Mouse (Mus musculus) ES-Bruce4 (cell line): ENCODE results near the gene Eif4e1b. TPM values are rescaled to one million over a fixed set of nuclear protein-coding genes. Genes with fewer than 3 reads are reported as not detected.
"Not testable (repeated sequence)": the region's sequence is repeated elsewhere in the genome, so short reads cannot be mapped to it uniquely, and the experiment has no call there.

Experiments
- H3K27ac ChIP-seq: 2 replicates; pipeline ENCODE4 v1.5.1; 2012; ENCODE audit warnings: low read length, inconsistent platforms; ENCODE audit not compliant: insufficient read depth
- H3K27me3 ChIP-seq: 2 replicates; pipeline ENCODE4 v1.6.1; 2012; ENCODE audit warnings: mild to moderate bottlenecking, low read length, inconsistent platforms; ENCODE audit not compliant: control insufficient read depth, poor library complexity, insufficient read depth, severe bottlenecking
- H3K36me3 ChIP-seq: 2 replicates; pipeline ENCODE4 v1.6.1; 2012; ENCODE audit warnings: inconsistent platforms, mild to moderate bottlenecking, low read length, moderate library complexity; ENCODE audit not compliant: control insufficient read depth, poor library complexity, insufficient read depth, severe bottlenecking
- H3K4me1 ChIP-seq: one replicate; pipeline ENCODE4 v1.8.1; 2011; ENCODE audit warnings: low read length; ENCODE audit not compliant: control insufficient read depth, insufficient read depth
- H3K4me3 ChIP-seq: 2 replicates; pipeline ENCODE4 v1.5.1; 2011; ENCODE audit warnings: low read depth, mild to moderate bottlenecking, low read length
- H3K9ac ChIP-seq: 2 replicates; pipeline ENCODE4 v1.6.1; 2012; ENCODE audit warnings: low read depth, mild to moderate bottlenecking, inconsistent platforms; ENCODE audit not compliant: poor library complexity, severe bottlenecking
- H3K9me3 ChIP-seq: replicated peaks from 2 replicates; pipeline ENCODE4 v1.6.1; 2012; ENCODE audit warnings: mild to moderate bottlenecking, low read length, inconsistent platforms; ENCODE audit not compliant: control insufficient read depth, poor library complexity, insufficient read depth, severe bottlenecking
- CTCF ChIP-seq: IDR thresholded peaks from one replicate; pipeline ENCODE4 v1.8.1; 2011; ENCODE audit warnings: low read depth, low read length
- EP300 ChIP-seq: IDR thresholded peaks from 2 replicates; pipeline ENCODE4 v1.6.1; 2011; ENCODE audit warnings: low read depth, low read length; ENCODE audit not compliant: insufficient read depth
- POLR2A ChIP-seq: IDR thresholded peaks from one replicate; pipeline ENCODE4 v1.8.1; 2011; ENCODE audit warnings: low read length; ENCODE audit not compliant: insufficient read depth
- polyA plus RNA-seq: library from polyadenylated mRNA; stranded (reverse); fragments of >200 nt; gene quantifications from 2 replicates; pipeline ENCODE4 v1.2.4, GENCODE M21; 2011; ENCODE audit warnings: low read depth; ENCODE audit not compliant: missing spikeins, insufficient read depth, insufficient read length

Gene Eif4e1b
- polyA plus RNA-seq, 1 experiment = not detected

DNA sequence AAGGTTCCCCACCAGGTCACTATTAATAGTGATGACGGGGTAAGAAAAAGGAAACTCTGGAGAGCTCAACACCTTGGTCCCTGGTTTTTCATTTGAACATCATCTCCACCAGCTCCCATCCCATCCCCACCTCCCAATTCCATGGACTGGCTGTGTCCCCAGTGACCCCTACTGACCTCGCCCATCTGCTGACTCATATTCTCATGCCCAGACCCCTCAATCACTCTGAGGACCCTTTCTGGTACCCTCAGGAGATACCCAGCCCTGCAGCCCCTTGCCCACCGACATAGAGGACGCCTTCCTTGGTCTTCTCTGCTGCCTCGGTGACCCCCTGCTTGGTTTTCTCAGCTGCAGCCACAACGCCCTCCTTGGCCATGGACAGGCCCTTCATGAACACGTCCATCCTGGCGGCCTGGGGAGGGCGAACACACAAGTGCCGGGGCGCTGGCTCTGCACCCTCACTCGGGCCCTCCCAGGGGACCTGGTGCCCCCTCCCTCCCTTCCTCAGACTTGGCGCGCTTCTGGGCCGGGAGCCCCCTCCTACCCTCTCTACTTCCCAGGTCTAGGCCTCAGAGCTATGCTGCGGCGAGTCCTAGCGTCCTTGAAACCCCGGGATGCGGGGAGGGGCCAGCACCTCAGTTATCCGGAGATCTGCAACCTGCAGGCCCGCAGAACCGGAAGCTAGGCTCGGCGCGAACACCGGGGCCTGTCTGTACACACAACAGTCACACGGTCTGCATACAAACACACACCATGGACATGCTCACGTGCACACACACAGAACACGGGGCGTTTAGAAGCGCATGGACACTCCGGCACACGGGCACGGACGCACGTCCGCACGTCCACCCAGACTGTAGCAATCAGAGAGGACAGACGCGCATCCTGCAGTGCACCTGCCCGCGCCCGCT lies 18.3 kb upstream of the Eif4e1b start:
- Histone ChIP-seq H3K27me3 (no peaks in the 10 kb centered on the region; the same call in 1 of the 2 replicates), H3K4me3 (peak overlapping the region; percentile 69), H3K9me3 (peaks cover 14% of the 10 kb centered on the region), H3K9ac (peak overlapping the region; percentile 11; the same call in 1 of the 2 replicates), H3K36me3 (no peaks in the 10 kb centered on the region), H3K27ac (no peak overlapping the region), H3K4me1 (no peaks in the 10 kb centered on the region)
- TF ChIP-seq EP300 (no peak), CTCF (no peak), POLR2A (no peak)

DNA sequence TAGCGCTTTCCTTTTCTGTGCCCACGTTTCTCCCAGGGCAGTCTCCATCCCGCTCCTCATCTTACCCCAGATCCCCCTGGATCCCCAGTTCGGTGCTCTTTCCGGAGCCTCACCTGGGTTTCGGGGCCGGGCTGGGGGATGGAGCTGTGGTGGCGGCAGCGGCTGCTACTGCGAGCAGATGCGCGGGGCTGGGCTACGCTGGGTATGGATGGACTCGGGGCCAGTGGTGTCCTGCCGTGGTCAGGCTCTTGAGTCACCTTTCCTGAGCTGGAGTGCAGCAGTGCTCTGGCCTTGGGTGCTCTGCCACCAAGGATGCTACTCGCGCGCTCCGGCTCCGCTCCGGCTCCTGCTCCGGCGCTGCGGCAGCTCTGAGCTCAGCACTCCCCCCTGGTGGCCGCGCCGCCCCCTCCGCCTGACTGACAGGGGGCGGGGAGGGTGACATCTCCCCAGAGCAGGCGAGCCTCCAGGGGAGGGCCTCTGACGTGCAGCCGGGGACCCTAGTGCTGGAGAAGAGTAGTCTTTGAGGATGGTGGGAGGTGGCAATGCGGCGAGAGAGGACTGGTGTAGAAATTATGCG lies 17.5 kb upstream of the Eif4e1b start, which contains the start of gene Sncb:
TSS of gene Sncb (minus strand) at position 404 of the 577 bp plus-strand sequence.
- H3K9me3 ChIP-seq = peaks cover 19% of the 10 kb centered on the region
- no peaks in the 10 kb centered on the region; the same call in 1 of the 2 replicates for H3K27me3 ChIP-seq
- H3K36me3 ChIP-seq = no peaks in the 10 kb centered on the region
- H3K9ac ChIP-seq = peak within 1 kb of the TSS; percentile 11; the same call in 1 of the 2 replicates
- no peaks in the 10 kb centered on the region for H3K4me1 ChIP-seq
- TF ChIP-seq EP300 (no peak), CTCF (peak; percentile 58)
- no peak within 1 kb of the TSS for H3K27ac ChIP-seq
- H3K4me3 ChIP-seq = peak within 1 kb of the TSS; percentile 69

DNA sequence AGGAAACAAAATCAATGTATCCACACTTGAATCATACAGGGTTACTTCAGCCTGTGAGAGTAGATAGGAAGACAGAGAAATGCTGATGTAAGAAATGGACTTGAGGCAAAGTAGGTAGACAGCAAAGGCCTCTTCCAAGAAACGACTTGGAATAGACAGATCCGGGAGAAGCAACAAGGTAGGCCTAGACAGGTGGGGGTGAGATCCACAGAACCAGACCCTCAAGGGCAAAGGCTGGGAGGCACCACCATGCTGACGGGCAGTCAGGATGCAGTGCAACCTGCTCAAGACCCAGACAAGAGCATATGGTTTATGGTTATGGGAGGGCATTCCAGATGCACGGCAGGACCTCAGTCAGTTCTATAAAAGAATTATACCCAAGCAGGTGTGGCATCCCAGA lies 16.8 kb upstream of the Eif4e1b start:
- no peaks in the 10 kb centered on the region; the same call in 1 of the 2 replicates for H3K27me3 ChIP-seq

DNA sequence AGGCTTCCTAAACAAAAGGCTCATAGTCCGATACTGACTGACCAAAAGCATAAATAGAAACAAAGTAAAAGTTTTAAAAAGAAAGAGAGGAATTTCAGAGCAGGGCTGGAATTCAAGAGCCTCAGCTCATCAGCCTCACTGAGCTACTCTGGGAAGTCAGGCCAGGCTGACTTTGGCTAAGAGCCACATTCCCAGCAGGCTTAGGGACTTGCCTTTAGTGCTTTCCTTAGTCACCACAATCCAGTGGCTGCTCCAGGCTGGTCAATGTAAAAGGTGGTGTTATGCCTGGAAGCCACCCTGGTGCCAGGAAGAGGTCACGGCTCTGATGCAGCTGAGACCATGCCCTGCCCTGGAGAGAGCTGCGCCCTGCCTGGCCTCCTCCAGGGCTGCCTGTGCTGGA lies 3.2 kb upstream of the Eif4e1b start:
- no peak overlapping the region for H3K27ac ChIP-seq
- peaks cover 17% of the 10 kb centered on the region for H3K9me3 ChIP-seq
- no peak overlapping the region for H3K4me3 ChIP-seq
- no peak overlapping the region for H3K9ac ChIP-seq
- no peaks in the 10 kb centered on the region for H3K4me1 ChIP-seq
- H3K36me3 ChIP-seq = no peaks in the 10 kb centered on the region
- no peak for TF ChIP-seq POLR2A
- no peak for TF ChIP-seq CTCF
- no peak for TF ChIP-seq EP300
- no peaks in the 10 kb centered on the region for H3K27me3 ChIP-seq

More for the DNA sequence above, 16.8 kb upstream of the Eif4e1b start:
- TF ChIP-seq EP300 = no peak
- TF ChIP-seq CTCF = no peak
- no peak for TF ChIP-seq POLR2A
- H3K4me1 ChIP-seq = no peaks in the 10 kb centered on the region
- H3K27ac ChIP-seq = no peak overlapping the region
- H3K36me3 ChIP-seq = no peaks in the 10 kb centered on the region
- H3K9ac ChIP-seq = no peak overlapping the region
- H3K9me3 ChIP-seq = peaks cover 20% of the 10 kb centered on the region
- no peak overlapping the region for H3K4me3 ChIP-seq

DNA sequence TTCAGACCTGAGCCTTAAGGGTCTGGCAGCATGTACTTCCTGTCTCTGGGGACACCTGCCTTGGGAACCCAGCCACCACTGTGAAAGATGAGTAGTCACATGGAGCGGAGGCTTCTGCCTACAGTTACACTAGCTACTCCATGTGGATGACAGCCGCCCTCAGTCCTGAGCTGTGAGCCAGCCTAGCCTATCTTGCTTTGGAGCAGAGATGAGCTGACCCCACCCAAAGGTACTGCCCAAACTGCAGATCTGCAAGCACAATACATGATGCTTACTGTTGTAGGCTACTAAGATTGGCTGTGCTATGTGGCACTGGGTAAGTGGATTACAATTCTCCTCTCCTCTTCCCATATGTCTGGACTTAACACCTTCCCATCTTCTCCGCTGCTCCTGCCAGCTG lies 2.7 kb upstream of the Eif4e1b start:
- Histone ChIP-seq H3K4me3 (no peak overlapping the region), H3K27me3 (no peaks in the 10 kb centered on the region), H3K36me3 (no peaks in the 10 kb centered on the region), H3K9ac (no peak overlapping the region), H3K27ac (no peak overlapping the region), H3K4me1 (no peaks in the 10 kb centered on the region), H3K9me3 (peaks cover 12% of the 10 kb centered on the region)
- TF ChIP-seq EP300 = no peak
- TF ChIP-seq CTCF = no peak
- TF ChIP-seq POLR2A = no peak

DNA sequence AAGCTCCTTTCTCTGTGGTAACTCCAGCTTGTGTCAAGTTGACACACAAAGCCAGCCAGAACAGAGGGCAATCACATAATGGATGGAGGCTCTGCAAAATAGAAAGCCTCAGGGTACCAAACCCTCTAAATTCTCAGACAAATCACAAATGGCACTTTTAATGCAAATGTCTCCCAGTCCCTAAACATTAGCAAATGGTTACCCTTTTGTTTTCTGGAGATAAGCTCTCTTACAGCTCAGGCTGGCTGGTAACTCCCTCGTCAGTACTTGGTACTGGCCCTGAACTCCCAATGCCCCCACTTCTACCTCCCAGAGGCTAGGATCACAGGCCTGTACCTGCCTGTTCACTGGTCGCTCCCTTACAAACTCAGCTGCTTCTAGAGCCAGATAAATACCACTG lies 563 bp upstream of the Eif4e1b start:
- H3K4me3 ChIP-seq = no peak overlapping the region
- no peak for TF ChIP-seq POLR2A
- peak; percentile 78 for TF ChIP-seq EP300
- no peak for TF ChIP-seq CTCF
- no peak overlapping the region for H3K9ac ChIP-seq
- H3K27me3 ChIP-seq = no peaks in the 10 kb centered on the region
- no peaks in the 10 kb centered on the region for H3K4me1 ChIP-seq
- H3K27ac ChIP-seq = no peak overlapping the region; the same call in 1 of the 2 replicates
- H3K36me3 ChIP-seq = no peaks in the 10 kb centered on the region
- H3K9me3 ChIP-seq = peaks cover 1% of the 10 kb centered on the region; the same call in 1 of the 2 replicates

DNA sequence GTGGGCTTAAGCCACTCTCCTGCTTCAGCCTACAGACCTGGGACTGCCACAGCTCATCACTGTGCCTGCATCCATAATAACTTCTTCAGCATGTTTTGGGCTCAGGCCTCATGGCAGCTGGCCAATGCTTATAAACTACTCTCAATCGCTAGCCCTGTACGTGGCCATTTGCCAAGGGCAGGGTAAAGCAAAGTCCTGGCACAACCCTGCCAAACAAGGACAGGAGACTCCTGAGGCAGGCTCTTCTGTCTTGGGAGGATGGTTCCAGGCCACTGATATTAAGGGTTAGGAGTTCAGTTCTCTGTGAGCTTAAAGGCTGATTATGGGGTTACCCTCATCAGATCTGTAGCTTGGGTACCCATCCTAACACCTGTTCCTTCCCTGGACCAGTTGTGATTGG lies 3.8 kb downstream of the Eif4e1b start:
- not testable (repeated sequence) for H3K4me1 ChIP-seq, H3K27me3 ChIP-seq, H3K9ac ChIP-seq, H3K4me3 ChIP-seq, H3K9me3 ChIP-seq, H3K36me3 ChIP-seq, H3K27ac ChIP-seq
